Mouse (Mus musculus) bone marrow macrophage, adult 2 months (primary cell): ENCODE results near the gene Nckap5l.

ENCODE experiments used
- CTCF ChIP-seq: IDR thresholded peaks from 2 replicates; pipeline ENCODE4 v1.5.1; 2012; ENCODE audit warnings: low read depth, mild to moderate bottlenecking, low read length, moderate library complexity
- POLR2A ChIP-seq: IDR thresholded peaks from 2 replicates; pipeline ENCODE4 v1.6.1; 2012; ENCODE audit warnings: mild to moderate bottlenecking, low read depth, low read length, borderline replicate concordance

GRCm38 (mm10) chr15:99421152-99421551, 36.4 kb downstream of the Nckap5l start:
- TF ChIP-seq CTCF (no peak), POLR2A (no peak)
